Mouse (Mus musculus) cortical plate, adult 2 months (tissue): ENCODE measurements around the gene Tardbp.
A peak's percentile ranks its signal among the peaks of the same experiment; 100 is the strongest.

Experiments
- CTCF ChIP-seq: fragments of 200-500 bp; IDR thresholded peaks from 2 replicates; pipeline ENCODE4 v1.5.1; 2011; ENCODE audit warnings: mild to moderate bottlenecking, control low read depth, low read length; ENCODE audit not compliant: insufficient read depth; ENCODE audit errors: extremely low read depth
- POLR2A ChIP-seq: fragments of 200-500 bp; IDR thresholded peaks from 2 replicates; pipeline ENCODE4 v1.6.1; 2011; ENCODE audit warnings: mild to moderate bottlenecking, low read length, control low read depth; ENCODE audit not compliant: insufficient read depth; ENCODE audit errors: extremely low read depth

GRCm38 (mm10) chr4:148662168-148662965, 35.5 kb upstream of the Tardbp start:
- TF ChIP-seq CTCF (peak; percentile 66), POLR2A (no peak)
